Mouse (Mus musculus): ENCODE results near the gene Ston2.

The Ston2 gene

DNA sequence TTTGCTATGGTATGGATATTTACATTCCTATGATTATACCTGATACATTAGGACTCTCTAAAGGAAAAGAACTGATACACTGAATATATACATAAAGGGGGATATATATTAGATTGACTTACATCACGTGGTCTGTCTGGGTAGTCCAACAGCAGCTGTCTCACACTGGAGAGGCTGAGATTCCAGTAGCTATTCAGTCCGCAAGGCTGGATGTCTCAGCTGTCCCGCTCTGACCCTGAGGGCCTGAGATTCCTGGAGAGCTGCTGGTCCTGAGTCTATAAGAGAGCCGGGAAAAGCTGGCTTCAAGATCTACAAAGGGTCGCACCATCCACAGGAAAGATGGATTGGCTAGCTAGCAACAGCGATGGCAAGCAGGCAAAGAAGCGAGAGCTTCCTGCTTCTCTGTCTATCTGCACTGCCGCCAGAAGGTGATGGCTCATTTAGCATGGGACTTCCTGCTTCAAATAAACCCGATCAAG is at the start of gene Ston2:
Gene Ston2 (minus strand): TSS at position 429 of the 479 bp plus-strand sequence.
- DNase-seq = no peak

DNA sequence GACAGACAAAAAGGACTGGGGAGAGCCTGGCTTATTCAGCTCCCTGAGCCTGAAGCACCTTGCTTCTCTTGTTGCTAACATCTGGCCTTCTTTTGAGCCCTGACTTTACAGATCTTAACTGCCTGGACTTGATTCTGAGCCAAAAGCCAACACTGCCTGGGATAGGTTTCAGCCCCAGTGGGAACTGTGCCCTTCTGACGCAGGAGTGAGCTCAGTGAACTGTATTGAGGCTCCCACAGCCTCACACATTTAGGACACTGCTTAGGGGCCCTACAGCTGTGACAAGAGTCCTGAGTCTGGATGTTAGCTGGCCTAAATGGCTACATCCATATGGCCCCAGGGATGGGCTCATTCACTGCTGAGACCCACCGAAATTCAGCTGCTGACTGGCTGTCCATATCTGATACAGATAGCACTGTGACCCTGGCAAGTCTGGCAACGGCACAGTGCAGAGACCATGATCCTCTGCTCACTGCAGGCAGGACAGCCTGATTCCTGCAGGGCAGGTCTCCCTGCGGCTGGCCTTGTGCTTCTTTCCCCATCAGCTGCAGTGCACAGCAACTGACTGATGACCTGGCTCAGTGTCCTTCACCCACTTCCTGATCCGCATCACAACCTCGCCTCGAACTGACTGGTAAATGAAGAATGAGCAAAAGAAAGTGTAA is 49.3 kb upstream of the Ston2 start:
- no peak for DNase-seq

DNA sequence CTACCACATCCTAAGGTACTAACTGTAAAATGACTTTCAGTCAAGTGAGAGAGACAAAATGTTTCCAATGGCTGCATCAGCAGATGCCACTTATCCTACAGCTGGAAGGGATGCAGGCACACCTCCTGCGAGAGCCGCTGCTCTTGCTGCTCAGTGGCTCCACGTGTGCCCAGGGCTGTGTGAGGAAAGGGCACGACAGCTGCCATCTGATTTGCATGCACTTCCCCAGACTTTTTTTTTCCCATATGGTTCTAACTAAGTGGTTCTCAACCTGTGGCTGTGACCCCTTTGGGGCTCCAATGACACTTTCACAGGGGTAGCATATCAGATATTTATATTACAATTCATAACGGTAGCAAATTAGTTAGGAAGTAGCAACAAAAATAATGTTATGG is 45.7 kb upstream of the Ston2 start:
- DNase-seq = no peak

DNA sequence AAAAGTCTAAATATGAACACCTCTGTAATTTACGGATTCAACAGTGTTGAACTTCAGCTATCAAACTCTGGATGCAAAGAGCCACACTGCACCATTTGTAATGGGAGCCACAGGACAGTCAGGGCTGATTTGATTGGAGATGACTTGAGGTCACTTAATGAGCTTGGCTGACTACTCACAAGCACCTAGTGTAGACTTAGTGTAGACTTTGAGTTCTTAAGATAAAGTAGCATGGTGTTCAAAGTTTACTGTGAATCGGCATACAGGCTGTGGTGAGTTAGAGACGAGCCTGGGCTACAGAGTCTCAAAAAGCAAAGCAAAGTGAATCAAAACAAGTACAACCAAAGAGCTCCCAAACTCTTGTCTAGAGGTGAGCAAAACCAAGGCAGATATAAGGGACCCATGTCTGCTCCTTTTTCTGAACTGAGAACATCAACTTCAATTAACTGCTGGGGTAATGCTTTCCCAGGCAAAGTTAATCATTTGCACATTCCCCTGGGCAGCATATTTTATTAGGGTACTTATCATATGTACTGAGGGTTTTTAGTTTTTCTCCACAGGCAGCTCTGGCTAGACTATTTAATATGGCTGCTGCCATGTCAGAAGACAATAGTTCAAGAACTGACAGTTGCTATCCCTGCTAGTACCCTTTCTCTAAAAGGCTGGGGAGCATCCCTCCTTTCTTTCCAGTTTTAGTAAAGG is 45.2 kb upstream of the Ston2 start:
- no peak for DNase-seq

DNA sequence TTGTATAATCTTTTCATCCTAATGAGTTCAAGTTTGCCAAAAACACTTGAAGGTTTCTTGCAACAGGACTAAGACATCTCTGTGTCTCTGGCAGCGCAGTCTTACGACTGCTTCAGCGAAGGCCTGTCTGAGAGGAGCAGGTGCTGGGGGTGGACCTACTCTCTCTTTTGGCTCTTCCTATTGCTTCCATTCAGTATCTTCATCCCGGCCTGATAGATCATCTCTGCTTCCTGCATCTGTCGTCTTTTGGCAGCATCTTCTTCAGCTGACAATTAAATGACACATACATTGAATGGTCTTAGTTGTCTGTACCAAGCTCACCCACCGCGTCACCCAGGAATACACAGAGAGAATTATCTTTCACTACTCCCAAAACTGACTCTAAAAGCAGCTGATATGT is 43.2 kb upstream of the Ston2 start:
- DNase-seq = no peak

DNA sequence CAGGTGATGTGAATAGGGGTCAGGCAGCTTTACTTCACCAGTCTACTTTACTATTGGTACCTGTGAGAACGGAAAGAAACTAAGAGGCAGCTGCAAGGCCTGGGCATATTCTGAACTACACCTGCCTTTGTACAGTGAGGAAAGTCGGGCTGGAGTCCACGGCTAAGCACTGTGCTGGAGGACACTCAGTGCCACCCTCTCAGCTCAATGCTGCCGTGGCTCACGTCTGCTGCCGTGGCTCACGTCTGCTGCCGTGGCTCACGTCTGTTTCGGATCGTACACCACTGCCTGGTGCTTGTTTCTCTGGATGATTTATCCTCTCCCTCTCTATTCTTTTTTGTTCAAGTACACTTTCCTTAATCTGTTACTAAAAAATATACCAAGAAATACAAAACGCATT is 32.3 kb upstream of the Ston2 start:
- no peak for DNase-seq

DNA sequence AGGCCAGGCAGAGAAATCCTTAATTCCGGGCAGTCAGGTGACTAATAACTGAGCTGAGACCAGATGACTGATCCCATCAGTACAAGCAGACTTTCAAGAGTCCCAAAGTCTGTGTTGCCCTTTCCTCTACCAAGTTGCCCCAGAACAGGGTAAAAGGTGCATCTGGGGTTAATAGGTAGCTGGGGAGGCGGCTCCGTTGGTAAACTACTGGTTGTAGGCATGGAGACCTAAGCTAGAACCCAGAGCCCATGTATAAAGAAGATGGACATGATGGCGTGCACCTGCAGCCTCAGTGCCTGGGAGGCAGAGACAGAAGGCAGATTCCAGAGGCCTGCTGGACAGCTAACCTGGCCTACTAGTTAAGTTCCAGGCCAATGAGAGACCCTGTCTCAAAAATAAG is 30.5 kb upstream of the Ston2 start:
- no peak for DNase-seq

DNA sequence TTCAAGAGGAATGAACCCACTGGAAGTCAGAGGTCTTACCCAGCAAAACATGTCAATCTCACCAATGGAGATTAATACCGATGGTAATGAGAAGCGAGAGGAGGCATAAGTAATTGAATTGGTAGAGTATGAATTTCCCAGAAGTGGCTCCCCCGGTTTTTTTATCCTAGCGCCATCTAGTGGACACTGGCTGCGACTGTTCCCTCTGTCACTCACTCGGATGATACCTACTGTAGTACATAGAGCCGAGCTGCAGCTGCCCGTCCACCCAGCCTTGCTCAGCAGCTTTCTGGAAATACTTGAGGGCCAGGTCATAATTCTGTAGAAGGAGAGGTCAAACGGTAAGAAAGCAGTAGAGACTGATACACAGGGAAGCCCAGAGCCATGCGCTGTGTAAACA is 27.8 kb upstream of the Ston2 start:
- peak; percentile 19 for DNase-seq

DNA sequence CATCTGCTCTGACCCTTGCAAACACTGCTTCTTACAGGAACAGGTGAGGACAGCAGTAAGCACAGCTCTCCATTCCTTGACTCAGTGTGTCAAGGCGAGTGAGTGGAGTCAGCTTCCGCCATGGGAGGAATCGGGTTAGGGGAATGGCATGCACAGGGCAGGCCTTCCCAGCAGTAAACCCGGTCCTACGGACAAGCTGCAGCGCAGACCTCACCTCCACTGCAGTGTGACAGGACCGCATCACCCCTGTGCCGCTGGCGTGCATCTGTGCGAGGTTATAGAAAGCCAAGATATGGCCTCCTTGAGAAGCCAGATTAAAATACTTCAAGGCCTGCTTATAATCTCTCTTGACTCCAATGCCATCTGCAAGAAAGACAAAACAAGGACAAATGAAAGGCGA is 27.4 kb upstream of the Ston2 start:
- DNase-seq = no peak

DNA sequence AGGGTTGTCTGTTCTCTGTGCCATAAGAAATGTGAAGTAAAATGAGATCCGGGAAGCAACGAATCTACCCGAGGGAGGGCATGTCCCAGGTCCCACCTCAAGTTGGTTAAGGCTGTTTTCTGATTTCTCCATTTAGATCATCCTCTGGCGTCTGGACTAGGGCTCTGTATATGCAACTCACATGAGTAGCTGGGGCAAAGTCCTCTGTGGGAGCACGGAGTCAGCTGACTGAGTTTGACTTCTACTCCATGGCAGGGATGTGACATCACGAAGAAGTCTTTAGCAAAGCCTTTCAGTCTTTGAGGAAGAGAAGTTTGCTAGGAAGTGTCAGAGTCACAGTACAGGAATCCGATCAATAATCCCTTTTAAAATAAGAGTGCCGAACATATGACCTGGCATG is 20.7 kb upstream of the Ston2 start:
- no peak for DNase-seq

DNA sequence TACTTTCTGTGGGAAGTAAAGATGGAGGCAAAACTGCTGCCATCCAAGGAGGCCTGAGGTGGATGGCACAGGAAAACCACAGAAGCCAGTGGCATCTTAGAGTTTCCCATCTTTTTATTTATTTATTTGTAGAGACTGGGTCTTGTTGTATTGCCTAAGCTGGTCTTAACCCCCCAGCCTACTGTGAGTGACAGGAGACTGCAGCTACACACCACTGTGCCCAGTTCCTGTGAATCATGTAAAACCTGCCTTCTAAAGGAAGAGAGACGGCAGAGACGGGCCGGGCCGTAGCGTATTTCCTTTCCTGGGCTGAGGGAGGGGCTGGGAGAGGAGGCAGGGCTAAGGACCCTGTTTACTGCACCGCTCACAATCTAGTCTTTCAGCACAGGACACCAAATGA is 19.6 kb upstream of the Ston2 start:
- no peak for DNase-seq

DNA sequence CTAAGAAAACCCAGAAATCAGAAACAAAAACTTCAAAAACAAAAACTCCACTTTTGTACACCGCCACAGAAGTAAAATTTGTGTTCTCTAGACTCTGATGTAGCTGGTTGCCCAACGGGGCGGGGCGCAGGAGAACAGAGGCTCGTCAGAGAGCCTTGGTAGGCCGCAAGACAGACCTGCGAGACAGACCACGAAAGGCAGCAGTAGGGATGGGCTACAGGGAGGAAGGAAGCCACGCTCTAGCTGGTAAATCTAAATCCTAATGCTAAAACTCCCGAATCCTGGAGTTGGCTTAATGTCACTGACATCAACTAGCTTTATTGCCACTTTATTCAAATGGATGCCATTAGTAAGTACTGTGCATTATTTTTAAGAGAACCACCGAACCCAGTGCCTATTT is 18.9 kb upstream of the Ston2 start:
- no peak for DNase-seq

DNA sequence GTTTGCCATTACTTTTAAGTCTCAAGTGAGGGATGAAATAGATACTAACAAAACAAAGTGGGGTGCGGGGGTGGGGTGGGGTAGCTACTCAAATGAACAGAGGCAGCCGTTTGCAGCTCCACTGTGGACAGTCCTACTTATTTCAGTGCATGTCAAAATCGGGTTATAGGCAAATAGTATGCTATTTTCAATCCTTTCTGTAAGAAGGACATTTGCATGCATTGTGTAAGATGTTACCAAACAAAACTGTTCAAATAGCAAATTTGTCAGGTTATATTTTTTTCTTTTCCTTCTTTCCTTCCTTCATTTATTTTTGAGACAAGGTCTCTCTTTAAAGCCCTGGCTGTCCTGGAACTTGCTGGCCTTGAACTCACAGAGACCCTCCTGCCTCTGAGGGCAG is 16.1 kb upstream of the Ston2 start:
- no peak for DNase-seq

DNA sequence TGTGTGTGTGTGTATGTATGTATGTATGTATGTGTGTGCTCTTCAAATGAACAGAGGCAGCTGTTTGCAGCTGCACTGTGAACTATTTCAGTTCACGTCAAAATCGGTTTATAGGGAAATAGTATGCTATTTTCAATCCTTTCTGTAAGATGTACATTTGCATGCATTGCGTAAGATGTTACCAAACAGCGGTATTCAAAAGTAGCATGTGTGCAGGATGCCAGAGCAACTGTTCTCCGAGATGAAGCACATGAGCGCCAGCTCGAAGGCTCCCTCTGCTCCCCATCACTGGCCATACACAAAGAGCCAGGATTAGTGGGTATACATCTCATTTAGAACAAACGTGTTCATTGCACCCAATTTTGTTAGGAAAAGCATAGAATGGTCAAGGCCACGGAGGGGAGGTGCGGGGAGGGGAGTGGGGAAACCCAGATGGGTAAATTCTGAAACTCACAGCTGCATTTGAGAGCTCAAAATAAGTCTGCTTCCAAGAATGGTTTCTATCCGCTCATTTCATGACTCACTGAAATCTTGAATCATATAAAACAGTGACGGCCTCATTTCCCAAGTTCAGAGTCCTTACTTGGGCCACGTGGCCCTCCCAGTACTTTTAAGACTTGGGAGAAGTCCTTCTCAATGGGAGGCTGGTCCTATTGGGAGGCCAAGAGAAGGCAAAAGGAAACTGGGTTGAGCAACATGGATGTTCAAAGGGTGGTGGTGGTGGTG is 15.2 kb upstream of the Ston2 start:
- DNase-seq = no peak

DNA sequence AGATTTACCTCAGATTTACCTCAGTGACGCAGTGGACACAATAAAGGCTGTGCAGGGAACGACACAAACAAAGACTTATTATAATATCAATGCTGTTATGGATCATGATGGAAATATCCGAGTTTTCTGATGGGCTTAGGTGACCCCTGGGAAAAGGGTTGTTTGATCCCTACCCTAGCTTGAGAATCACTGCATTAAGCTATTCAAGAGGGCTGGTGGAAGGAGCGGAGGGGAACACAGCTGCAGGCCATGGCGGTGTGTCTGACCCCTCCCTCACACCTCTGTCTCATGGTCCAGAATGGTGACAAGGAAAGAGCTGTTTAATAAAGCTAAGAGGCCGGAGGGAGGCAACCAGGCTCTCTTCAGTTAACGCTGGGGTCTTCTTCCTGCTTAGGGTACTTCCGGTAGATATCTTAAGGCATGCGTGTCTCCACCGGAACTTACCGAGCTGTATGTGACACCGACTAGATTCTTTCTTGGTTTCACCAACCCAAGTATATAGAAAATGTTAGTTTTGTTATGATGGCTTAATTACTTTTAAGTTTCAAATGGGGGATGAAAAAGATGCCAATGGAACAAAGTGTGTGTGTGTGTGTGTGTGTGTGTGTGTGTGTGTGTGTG is 14.5 kb upstream of the Ston2 start:
- no peak for DNase-seq

DNA sequence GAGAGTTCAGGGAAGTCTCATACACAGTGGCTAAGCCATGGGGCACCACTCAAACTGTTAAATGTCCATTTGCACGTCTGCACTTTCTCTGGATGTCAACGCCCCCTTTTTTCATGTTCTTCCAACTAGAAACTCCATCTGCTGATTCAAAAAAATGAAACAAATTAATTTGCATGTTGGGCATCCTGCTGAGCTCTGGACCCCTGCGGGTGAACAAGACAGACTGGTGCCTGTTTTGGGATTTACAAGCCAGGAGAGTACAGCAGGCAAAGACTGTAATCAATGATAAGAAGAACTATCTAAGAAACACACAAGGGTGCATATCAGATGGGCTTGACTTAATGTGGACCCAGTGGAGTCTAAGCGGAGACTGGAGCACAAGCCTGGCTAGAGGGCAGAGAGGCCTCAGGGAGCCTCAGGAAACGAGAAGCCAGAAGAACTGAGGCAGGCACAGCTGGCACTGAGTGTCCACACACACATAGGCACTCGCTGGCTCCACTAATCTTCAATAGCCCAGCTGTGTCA is 12.7 kb upstream of the Ston2 start:
- DNase-seq = no peak

DNA sequence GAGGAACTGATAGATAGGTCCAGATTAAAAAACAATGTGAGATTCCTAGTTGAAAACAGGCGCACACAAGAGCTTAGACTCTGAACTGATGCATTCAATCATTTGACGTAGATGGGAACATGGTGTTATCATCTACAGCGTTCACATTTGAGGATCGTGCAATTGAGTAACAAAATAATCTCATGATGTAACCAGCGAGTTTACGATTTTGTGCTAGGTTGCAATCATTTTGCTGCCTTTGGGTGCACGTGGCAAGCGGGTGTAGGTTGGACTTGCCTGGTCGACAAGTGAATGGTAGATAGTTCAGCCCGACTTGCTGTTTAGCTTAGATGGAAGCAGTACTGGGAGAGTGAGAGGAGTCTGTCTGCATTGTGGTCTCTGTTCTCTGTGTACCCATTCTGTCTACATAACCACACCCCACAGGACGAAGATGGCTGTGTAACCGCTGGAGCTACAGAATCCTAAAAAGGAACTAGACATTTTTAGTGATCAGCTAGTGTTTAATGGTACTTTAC is 11.7 kb upstream of the Ston2 start:
- no peak for DNase-seq

DNA sequence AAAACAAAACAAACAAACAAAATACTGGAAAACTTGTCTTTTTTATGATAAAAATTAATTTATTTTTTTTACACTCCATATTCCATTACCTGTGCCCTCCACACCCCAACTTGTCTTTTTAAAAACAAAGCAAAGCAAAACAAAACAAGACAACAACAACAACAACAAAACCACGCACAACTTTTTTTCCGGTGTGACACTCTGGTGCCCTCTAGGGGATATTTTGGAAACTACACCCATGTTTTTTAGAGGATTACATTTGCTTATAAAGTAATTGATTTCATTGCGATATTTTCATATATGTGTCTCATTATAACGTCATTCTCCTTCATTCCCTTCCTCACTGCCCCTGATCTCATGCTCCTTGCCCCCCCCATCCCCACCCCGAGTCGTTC is 11.2 kb upstream of the Ston2 start:
- DNase-seq = no peak

DNA sequence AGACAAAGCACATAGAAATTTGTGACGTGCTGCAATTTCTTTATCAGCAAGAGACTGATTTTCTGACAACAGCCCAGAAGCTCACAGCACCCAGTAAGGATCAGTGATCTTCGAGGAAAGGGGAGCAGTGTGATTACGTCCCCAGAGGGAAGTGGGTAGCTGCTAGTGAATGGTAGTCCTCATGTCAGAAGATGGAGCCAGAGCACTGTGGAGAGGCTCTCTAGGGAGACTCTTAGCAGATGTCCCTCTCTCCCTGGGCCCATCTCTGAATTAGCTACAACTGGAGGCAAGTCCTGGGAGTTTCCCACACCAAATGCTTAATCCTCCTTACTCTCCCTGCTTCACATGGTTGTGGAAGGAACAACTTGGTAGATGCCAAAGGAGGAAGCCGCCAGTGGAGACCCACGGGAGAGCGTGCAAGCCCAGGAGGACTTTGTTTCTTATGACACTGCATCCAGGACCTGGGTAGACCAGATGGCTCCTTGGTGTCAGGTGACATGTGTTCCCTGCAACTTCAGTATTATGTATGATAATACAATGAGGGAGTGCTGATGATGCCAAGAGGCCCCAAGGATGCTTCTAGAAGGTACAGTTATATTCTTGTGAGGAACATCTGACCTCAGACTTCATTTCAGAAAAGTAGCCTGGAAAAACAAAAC is 10.7 kb upstream of the Ston2 start:
- no peak for DNase-seq

DNA sequence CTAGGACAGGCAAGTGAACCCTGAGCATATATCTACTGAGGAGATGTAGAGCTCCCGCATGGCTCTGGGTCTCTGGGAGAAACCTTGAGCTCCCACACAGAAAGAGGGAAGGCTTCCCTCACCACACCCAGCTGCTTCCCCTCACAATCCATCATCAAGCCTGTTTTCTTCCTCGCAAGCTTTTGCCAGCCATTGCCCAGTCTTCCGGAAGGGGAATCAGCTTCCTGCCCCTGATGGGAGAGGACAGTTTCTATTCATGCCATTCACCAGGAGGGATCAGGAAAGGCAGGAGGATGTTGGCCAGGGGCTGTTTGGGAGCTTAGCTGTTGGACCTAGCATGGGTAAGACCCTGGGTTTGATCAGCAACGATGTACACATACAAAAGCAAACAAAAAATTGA is 8.6 kb upstream of the Ston2 start:
- no peak for DNase-seq

DNA sequence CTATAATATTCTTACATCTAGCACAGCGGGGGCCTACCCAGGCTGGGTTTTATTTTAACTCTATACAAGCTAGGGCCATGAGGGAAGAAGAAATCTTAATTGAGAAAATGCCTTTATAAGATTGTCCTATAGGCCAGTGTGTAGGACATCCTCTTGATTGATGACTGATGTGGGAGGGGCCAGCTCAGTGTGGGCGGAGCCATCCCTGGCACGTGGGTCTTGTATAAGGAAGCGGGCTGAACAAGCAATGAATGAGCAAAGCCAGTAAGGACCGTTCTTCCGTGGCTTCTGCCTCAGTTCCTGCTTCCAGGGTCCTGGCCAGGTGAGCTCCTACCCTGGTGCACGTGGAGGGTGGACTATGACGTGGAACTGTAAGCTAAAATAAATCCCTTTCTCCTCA is 5.1 kb upstream of the Ston2 start:
- DNase-seq = no peak

DNA sequence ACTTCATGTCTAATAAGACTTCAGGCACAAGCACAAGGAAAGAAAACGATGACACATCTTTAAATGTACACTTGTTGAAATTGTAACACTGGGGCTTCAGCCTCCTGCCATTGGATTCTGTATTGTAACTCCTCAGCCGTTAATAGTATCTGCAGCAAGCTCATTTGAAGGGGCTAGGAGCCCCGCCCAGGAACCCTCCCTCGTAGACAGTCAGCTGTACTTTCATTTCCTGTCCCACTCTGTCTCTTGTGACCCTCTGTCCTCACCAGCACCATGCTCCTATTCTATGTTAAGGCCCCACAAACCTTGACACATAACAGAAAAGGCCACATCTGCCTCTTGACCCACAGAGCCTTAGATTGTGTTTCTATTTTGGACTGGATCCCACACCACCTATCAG is 3.6 kb upstream of the Ston2 start:
- DNase-seq = no peak

DNA sequence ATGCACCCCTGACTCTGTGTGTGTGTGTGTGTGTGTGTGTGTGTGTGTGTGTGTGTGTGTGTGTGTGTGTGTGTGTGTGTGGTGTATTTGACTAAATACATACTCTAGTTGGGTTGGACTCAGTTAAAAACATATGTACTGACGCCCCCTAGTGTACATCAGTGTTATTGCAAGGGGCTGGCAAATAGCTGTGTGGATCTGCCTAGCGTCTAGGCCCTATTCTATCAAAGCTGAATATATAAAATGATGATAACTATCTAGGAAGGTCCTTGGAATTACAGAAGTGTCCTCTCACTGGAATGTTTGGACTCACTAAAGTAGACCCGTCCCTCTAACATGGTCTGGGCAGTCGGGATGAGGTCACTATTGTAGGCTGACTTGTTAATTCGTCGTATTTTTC is 1.6 kb upstream of the Ston2 start:
- DNase-seq = peak; percentile 20

Data from cerebellum, adult 11 months (tissue).